Mouse (Mus musculus): ENCODE measurements around the gene Krt27.
A peak's percentile ranks its signal among the peaks of the same experiment; 100 is the strongest.

The Krt27 gene

DNA sequence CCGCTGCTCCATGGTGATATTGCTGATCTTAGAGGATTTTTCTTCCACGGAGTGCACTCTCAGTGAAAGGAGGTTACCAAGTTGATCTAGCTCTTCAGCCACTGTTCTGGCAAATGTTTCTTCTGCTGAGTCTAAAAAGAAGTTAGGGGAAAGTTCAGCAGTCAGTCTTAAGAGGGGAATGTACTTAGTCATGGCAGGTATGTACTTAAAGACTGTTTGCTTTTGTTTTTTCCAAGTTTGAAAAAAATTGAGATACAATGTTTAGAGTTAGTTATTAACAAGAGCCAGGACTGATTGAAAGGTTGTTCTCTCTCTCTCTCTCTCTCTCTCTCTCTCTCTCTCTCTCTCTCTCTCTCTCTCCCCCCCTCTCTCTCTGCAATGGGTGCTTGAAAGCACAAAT is 21.2 kb downstream of the Krt27 start:
- DNase-seq (ENCODE audit: low read depth, low spot score), result no peak

- no peak for DNase-seq (ENCODE audit: low read depth, low spot score)
These were observed 28.1 kb downstream of the Krt27 start, which contains the start of gene Krt25 for GRCm38 (mm10) chr11:99322851-99323250. TSS of gene Krt25 (minus strand) at chr11:99322951.

- no peak for DNase-seq (ENCODE audit: low read depth, low spot score)
These were observed 29.8 kb downstream of the Krt27 start for GRCm38 (mm10) chr11:99321094-99321493.

DNA sequence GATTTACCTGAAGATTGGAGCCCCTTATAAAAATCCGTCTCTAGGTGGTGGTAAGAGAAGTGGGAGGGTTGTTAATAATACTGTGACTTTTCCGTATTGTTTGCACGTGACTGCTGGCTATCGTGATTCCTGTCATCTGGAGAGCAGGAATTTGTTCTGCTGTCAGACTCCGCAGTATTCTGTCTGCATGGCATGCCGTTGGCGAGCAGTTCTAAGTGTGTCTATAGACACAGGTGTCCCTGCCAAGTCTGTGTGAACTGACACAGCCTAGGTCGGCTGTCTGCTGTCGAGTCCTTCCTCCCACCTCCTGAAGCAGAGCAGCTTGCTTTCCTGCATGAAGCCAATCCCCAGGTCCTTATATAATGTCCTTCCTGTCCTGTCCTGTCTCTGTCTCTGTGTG is 31.8 kb downstream of the Krt27 start:
- DNase-seq (ENCODE audit: low read depth, low spot score), result no peak

DNA sequence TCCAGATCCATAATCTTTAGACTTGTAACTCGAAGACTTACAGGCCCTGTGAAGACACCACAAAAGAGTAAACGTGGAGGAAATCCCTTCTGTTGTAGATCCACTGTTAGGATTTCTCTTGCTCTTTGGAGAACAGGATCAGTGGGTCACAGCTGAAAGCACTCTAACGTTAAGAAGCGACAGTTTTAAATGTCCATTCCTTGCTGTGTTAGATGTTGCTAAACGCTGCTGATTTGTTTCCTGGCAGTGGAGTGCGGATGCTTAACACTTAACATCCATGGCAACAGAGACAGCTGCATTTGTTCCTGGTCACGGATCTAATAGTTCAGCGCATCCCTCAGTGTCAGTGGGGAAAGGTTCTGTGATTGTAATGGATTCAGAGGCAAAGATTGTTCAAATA is 34.4 kb downstream of the Krt27 start:
- DNase-seq (ENCODE audit: low read depth, low spot score), result no peak

- DNase-seq (ENCODE audit: low read depth, low spot score), result no peak
These were observed 36.3 kb downstream of the Krt27 start for GRCm38 (mm10) chr11:99314594-99314993.

GRCm38 (mm10) chr11:99310882-99311281 is 40.0 kb downstream of the Krt27 start:
- DNase-seq (ENCODE audit: low read depth, low spot score), result peak; percentile 80

DNA sequence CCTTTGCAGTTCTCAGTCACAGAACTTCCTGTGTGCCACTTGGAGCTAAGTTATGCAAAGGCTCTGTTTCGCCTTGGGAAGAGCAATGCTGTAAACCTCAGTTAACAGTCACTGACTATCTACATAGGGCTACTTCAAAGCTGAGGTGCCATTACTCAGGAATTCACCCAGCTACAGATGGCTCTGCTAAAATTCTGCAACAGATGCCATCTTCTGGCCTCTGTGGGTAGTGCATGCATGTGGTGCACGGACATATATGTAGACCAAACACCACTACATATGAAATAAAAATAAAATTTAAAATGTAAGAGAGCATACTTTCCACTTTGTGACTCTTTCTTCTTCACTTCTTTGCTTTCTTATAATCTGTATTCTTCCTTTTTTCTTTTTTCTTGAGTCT is 43.3 kb downstream of the Krt27 start:
- DNase-seq (ENCODE audit: low read depth, low spot score), result peak; percentile 86
